Mouse (Mus musculus): ENCODE measurements around the gene Cytl1.

The Cytl1 gene

GRCm38 (mm10) chr5:37743889-37744707 is 8.8 kb downstream of the Cytl1 start:
- Histone ChIP-seq H3K36me3 (ENCODE audit: control insufficient read depth, insufficient read depth, low read length, poor library complexity, severe bottlenecking) (no peaks in the 10 kb centered on the region), H3K27me3 (ENCODE audit: control insufficient read depth, insufficient read depth, low read length, poor library complexity, severe bottlenecking) (no peaks in the 10 kb centered on the region)
- no peak for DNase-seq (ENCODE audit: low read depth, low spot score)

GRCm38 (mm10) chr5:37752027-37752967 is 17.0 kb downstream of the Cytl1 start:
- no peak for DNase-seq (ENCODE audit: low read depth, low spot score)
- H3K36me3 ChIP-seq (ENCODE audit: control insufficient read depth, insufficient read depth, low read length, poor library complexity, severe bottlenecking), result no peaks in the 10 kb centered on the region
- H3K27me3 ChIP-seq (ENCODE audit: control insufficient read depth, insufficient read depth, low read length, poor library complexity, severe bottlenecking), result no peaks in the 10 kb centered on the region

DNA sequence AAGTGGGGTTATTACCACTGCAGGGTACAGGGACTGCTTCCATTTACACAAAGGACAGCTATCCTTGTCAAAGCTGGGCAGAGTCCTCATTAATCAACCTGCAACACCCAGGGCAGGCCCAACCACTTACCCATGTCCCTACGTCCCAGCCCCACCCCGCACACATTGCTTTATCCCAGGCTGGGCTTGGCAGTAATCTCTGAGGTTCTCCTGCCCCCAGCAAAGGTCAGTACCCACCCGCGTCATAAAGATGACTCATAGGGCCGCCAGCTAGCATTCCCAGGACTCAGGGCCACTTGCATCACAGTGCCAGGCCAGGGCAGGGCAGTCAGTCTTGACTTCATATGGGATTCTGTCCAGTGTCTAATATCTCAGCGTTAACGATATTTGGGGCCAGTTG is 18.0 kb downstream of the Cytl1 start:
- DNase-seq (ENCODE audit: low read depth, low spot score), result no peak
- no peaks in the 10 kb centered on the region for H3K36me3 ChIP-seq (ENCODE audit: control insufficient read depth, insufficient read depth, low read length, poor library complexity, severe bottlenecking)
- H3K27me3 ChIP-seq (ENCODE audit: control insufficient read depth, insufficient read depth, low read length, poor library complexity, severe bottlenecking), result peaks cover 1% of the 10 kb centered on the region; the same call in 1 of the 2 replicates

GRCm38 (mm10) chr5:37762046-37762445 is 26.7 kb downstream of the Cytl1 start:
- H3K27me3 ChIP-seq (ENCODE audit: control insufficient read depth, insufficient read depth, low read length, poor library complexity, severe bottlenecking), result peaks cover 2% of the 10 kb centered on the region; the same call in 1 of the 2 replicates
- no peaks in the 10 kb centered on the region for H3K36me3 ChIP-seq (ENCODE audit: control insufficient read depth, insufficient read depth, low read length, poor library complexity, severe bottlenecking)
- no peak for DNase-seq (ENCODE audit: low read depth, low spot score)

DNA sequence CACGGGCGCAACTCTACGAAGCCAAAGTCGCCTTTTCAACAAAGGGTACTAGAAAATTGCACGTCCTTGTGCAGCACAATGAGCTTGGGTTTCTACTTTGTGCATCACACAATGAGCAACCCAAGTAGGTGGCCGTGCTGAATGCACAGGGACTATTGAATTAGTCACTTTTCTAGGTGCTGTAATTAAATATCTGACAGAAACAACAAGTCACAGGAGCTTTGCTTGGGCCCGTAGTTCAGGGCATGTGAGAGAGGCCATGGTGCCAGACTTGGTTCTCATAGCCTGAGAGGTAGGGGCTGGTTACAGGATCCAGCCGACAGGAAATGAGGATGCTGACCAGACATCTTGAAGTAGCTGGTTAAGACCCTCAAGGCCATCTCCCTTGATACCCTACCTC is 30.5 kb downstream of the Cytl1 start:
- no peak for DNase-seq (ENCODE audit: low read depth, low spot score)
- no peaks in the 10 kb centered on the region for H3K36me3 ChIP-seq (ENCODE audit: control insufficient read depth, insufficient read depth, low read length, poor library complexity, severe bottlenecking)
- no peaks in the 10 kb centered on the region for H3K27me3 ChIP-seq (ENCODE audit: control insufficient read depth, insufficient read depth, low read length, poor library complexity, severe bottlenecking)

DNA sequence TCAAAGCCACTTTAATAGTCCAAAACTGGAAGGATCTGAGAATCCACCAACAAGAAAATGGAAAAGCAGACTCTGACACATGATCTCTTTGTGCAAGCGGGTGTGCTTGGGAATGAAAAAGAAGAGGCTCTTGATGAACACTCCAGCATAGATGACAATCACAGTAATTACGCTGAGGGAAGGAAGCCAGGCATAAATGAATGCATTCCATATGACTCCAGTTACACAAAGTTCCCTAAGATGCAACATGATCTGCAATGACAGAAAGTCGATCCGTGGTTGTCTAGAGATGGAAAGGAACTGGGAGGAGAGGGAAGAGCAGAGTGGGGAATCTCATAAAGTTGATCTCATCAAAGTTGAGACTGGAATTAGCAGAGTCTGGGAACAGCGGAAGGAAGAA is 31.9 kb downstream of the Cytl1 start:
- no peaks in the 10 kb centered on the region for H3K36me3 ChIP-seq (ENCODE audit: control insufficient read depth, insufficient read depth, low read length, poor library complexity, severe bottlenecking)
- H3K27me3 ChIP-seq (ENCODE audit: control insufficient read depth, insufficient read depth, low read length, poor library complexity, severe bottlenecking), result no peaks in the 10 kb centered on the region
- DNase-seq (ENCODE audit: low read depth, low spot score), result no peak

GRCm38 (mm10) chr5:37769031-37769430 is 33.7 kb downstream of the Cytl1 start:
- no peaks in the 10 kb centered on the region for H3K36me3 ChIP-seq (ENCODE audit: control insufficient read depth, insufficient read depth, low read length, poor library complexity, severe bottlenecking)
- no peak for DNase-seq (ENCODE audit: low read depth, low spot score)
- H3K27me3 ChIP-seq (ENCODE audit: control insufficient read depth, insufficient read depth, low read length, poor library complexity, severe bottlenecking), result no peaks in the 10 kb centered on the region

- no peak for DNase-seq (ENCODE audit: low read depth, low spot score)
- H3K27me3 ChIP-seq (ENCODE audit: control insufficient read depth, insufficient read depth, low read length, poor library complexity, severe bottlenecking), result no peaks in the 10 kb centered on the region
- no peaks in the 10 kb centered on the region for H3K36me3 ChIP-seq (ENCODE audit: control insufficient read depth, insufficient read depth, low read length, poor library complexity, severe bottlenecking)
Measured at GRCm38 (mm10) chr5:37770870-37771269, 35.6 kb downstream of the Cytl1 start.

GRCm38 (mm10) chr5:37774011-37774410 is 38.7 kb downstream of the Cytl1 start:
- Histone ChIP-seq H3K36me3 (ENCODE audit: control insufficient read depth, insufficient read depth, low read length, poor library complexity, severe bottlenecking) (no peaks in the 10 kb centered on the region), H3K27me3 (ENCODE audit: control insufficient read depth, insufficient read depth, low read length, poor library complexity, severe bottlenecking) (no peaks in the 10 kb centered on the region)
- no peak for DNase-seq (ENCODE audit: low read depth, low spot score)

- no peaks in the 10 kb centered on the region for H3K36me3 ChIP-seq (ENCODE audit: control insufficient read depth, insufficient read depth, low read length, poor library complexity, severe bottlenecking)
- no peak for DNase-seq (ENCODE audit: low read depth, low spot score)
- H3K27me3 ChIP-seq (ENCODE audit: control insufficient read depth, insufficient read depth, low read length, poor library complexity, severe bottlenecking), result no peaks in the 10 kb centered on the region
Measured at GRCm38 (mm10) chr5:37775681-37776080, 40.4 kb downstream of the Cytl1 start.

GRCm38 (mm10) chr5:37783306-37783705 is 48.0 kb downstream of the Cytl1 start:
- Histone ChIP-seq H3K27me3 (ENCODE audit: control insufficient read depth, insufficient read depth, low read length, poor library complexity, severe bottlenecking) (no peaks in the 10 kb centered on the region), H3K36me3 (ENCODE audit: control insufficient read depth, insufficient read depth, low read length, poor library complexity, severe bottlenecking) (no peaks in the 10 kb centered on the region)
- no peak for DNase-seq (ENCODE audit: low read depth, low spot score)

GRCm38 (mm10) chr5:37784847-37785391 is 49.6 kb downstream of the Cytl1 start:
- DNase-seq (ENCODE audit: low read depth, low spot score), result no peak
- Histone ChIP-seq H3K27me3 (ENCODE audit: control insufficient read depth, insufficient read depth, low read length, poor library complexity, severe bottlenecking) (no peaks in the 10 kb centered on the region), H3K36me3 (ENCODE audit: control insufficient read depth, insufficient read depth, low read length, poor library complexity, severe bottlenecking) (no peaks in the 10 kb centered on the region)

Measured in splenic B cell, adult 2 months (primary cell).